Mouse (Mus musculus) WW6 (cell line): ENCODE measurements around the gene Gm28048.

Source experiments
- DNase-seq: peaks from one replicate; pipeline ENCODE4 v3.0.0-alpha.2; 2013; ENCODE audit warnings: low read depth, low spot score

Gene Gm28048

DNA sequence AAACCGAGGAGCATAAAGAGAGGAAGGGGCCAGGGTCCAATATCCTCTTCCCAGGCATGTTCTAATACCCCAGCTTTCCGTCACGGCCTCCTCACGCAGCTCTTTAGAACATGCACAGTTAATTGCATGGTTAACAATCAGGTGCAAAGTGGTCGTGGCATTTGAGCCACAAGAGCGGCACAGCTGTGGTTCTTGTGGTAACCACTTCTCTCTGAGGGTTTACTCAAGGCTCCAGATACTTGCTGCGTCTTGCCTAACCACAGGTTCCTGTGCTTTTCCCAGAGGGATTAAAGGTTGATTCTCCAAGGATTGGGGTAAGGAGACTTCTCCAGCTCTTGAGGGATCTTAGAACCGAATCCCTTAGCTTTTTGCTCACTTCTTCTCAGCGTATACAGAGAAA, 90.6 kb downstream of the Gm28048 start:
- no peak for DNase-seq

GRCm38 (mm10) chr11:22889224-22889623, 92.7 kb downstream of the Gm28048 start:
- DNase-seq = no peak

DNA sequence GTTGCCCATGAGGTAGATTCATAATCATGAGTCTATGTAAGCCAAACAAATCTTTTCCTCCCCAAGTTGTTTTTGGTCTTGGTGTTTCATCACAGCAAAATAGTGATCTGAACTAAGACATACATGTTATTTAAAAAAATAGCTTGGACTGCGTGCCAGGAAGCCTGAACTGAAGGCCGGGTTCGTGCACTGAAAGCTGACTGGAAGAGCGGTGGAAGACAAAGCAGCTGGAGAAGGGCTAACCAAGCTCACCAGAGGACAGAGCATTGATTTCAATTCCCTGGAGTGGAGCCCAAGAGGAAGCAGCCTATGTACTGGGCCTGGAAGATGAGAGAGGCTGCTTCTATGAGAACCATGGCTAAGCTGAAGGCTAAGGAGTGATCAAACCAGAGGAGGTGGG, 94.9 kb downstream of the Gm28048 start:
- DNase-seq = no peak

GRCm38 (mm10) chr11:22885350-22885749, 96.5 kb downstream of the Gm28048 start:
- no peak for DNase-seq

- no peak for DNase-seq
Observed at GRCm38 (mm10) chr11:22883676-22884075, 98.2 kb downstream of the Gm28048 start.

DNA sequence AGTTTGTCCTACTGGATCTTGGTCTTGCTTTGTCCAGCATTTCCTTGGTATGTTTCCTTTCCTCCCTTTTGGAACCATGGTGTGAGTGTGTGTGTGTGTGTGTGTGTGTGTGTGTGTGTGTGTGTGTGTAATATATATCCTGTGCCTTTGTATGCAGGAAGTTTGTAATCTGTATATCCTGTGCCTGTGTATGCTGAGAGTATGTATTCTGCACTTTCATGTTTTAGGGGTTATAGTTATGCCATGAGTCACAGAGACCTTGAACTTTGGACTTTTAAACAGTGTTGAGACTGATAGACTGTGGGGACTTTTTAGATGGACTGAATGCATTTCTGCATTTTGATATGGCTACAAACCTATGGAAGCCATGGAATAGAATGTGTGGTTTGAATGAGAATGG, 99.0 kb downstream of the Gm28048 start:
- DNase-seq = no peak

- no peak for DNase-seq
Observed at GRCm38 (mm10) chr11:22880383-22881172, 101.3 kb downstream of the Gm28048 start.

DNA sequence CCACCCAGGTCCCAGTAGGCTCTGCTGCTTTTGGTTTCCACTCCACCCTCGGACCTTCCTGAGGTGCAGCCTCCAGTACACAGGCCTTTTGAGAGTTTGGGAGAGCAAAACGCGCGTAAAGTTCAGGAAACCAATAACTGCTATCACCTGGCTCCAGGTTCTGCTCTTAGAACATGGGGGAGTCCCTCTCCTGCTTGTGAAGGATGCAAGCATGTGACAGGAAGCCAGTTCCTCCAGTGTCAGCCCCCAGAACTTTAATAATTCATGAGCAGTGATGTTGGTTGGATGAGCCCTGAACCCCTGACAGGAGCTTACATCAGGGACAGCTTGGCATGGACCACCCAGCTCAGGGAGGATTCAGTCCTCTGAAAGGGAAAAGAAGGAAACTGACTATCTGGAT, 102.2 kb downstream of the Gm28048 start:
- DNase-seq = no peak

DNA sequence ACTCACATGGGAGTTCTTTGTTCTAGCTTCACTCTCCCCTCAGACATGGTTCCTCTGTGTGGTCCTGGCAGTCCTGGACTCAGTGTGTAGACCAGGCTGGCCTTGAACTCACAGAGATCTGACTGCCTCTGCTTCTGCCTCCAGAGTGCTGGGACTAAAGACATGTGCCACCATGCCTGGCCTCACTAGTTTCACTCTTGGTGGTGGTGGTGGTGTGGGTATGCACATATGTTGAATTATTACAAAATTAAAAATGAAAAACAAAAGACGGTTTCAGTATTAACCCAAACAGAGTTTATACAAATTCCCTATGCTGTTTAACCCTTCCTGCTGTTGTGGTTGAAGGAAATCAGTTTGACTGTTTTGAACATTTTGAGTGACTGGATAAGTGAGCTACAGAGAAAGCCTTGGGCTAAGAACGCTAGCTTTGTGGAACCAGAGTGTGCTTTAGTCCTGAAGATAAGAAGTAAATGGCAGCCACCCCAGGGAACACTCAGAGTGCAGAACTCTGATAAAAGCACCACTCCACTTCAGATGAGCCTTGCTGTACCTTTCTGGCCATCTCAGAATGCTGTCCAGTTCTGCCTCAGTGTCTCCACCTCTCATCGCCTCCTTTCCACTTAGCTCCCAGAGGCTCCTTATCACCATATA, 105.1 kb downstream of the Gm28048 start:
- no peak for DNase-seq

- DNase-seq = no peak
Observed at GRCm38 (mm10) chr11:22875279-22875678, 106.6 kb downstream of the Gm28048 start.

- DNase-seq = no peak
Observed at GRCm38 (mm10) chr11:22874747-22875146, 107.1 kb downstream of the Gm28048 start.

DNA sequence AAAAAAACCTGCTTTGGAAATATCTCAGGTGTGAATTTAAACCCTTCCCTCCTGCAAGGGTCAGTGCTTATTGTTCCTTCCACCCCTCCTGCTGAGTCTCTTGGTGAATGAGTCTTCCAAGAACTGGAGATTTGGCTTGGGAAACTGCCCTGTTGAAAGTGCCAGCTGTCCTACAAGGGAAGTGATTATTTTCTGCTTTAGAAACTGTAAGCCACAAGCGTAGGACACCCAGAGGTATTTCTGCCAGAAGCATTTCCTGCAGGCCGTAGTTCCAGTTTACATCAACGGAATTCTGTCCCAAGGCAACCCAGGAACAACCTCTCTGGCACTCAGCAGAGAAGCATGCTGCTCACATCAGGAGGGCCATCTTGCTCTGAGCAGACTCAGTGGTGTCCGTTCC, 108.5 kb downstream of the Gm28048 start:
- DNase-seq = no peak

DNA sequence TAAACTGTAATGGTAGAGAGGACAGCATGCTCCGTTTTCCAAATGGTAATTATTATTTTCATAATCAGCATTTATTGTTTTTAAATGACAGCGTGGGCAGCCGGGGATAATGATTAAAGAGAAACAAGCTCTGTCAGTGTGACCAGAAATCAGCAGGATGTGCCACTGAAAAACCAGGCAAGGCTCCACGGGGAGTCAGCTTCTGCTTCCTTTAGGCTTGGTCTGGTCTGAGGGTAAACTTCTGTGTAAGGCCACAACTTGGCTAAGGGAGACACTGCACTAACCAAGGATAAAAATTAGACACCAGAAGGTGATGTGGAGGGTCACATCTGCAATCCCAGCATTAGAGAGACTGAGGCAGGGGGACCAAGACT, 109.6 kb downstream of the Gm28048 start:
- DNase-seq = no peak

GRCm38 (mm10) chr11:22871628-22872306, 110.1 kb downstream of the Gm28048 start:
- no peak for DNase-seq

DNA sequence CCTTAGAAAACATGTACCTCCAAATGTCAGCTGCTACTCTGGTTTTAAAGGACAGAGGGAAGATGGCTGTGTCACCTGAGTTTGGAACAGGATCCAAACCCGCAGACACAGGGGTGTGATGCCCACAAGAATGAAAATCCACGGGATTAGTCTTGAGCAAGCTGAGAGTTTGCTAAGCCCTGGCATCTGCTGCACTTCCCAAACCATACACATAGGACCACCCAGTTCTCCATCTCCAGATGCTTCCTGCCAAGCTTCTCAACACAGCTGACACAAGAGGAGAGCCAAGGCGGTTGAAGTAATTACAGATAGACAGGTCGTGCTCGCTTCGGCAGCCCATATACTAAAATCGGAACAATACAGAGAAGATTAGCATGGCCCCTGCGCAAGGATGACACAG, 113.3 kb downstream of the Gm28048 start:
- no peak for DNase-seq

GRCm38 (mm10) chr11:22867691-22868090, 114.2 kb downstream of the Gm28048 start:
- no peak for DNase-seq

- DNase-seq = no peak
Observed at GRCm38 (mm10) chr11:22865635-22866246, 116.1 kb downstream of the Gm28048 start.

GRCm38 (mm10) chr11:22864305-22865060, 117.4 kb downstream of the Gm28048 start:
- DNase-seq = no peak

- DNase-seq = no peak
Observed at GRCm38 (mm10) chr11:22863581-22863980, 118.3 kb downstream of the Gm28048 start.

DNA sequence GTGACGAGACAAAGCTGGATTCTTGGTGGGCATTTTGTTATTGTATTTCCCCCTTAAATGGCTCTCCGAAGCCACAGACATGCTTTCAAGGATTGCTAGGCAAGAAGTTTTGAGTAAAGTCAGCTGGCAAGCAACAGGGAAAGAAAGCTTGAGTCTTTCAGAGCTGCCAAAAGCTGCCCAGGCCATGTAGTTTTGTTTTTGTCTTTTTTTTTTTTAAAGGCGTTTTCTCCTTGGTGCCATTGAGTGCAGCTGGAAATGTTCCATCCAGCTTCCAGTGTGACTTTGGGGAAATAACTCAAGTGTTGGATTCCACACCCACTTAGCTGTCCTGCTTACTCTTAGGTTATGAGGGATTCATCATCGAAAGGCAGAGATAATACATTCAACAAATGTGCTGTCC, 120.6 kb downstream of the Gm28048 start:
- DNase-seq = no peak
